In genomic region chr1:174035841-174036240, GRCm38 (mm10) we compare ENCODE assay signal across 36 mouse cellular contexts. TPM values are rescaled to one million over a fixed set of nuclear protein-coding genes. Genes with fewer than 3 reads are reported as not detected.
A peak's percentile ranks its signal among the peaks of the same experiment; 100 is the strongest.
DNase-seq lines count a peak whose midpoint lies in the region; ATAC-seq and TF ChIP-seq lines count a peak whose summit lies in the region.
"Had no signal": no experiment of that assay in that cellular context is flagged by ENCODE, and none has a peak within 500 bp of the region (broad histone marks: within the 10 kb centered on the region; RNA-seq: fewer than 3 reads in every experiment).

No protein-coding gene starts in this region.

- 65% methylated on average over 4 of the region's 4 CpGs for WGBS in hindbrain, embryonic 16.5 days
- 71% methylated on average over 4 of the region's 4 CpGs for WGBS in hindbrain, embryonic 12.5 days
- WGBS in midbrain, postnatal 0 days, result 71% methylated on average over 4 of the region's 4 CpGs
- 71% methylated on average over 4 of the region's 4 CpGs for WGBS in midbrain, embryonic 15.5 days
- 66% methylated on average over 4 of the region's 4 CpGs for WGBS in intestine, postnatal 0 days

- no peak overlapping the region for H3K4me2 ChIP-seq in hindbrain, embryonic 16.5 days (ENCODE audit: low read length)
- H3K4me2 ChIP-seq in hindbrain, embryonic 12.5 days (replicated peaks), result no peak overlapping the region
- no peak overlapping the region for H3K4me2 ChIP-seq in midbrain, postnatal 0 days (ENCODE audit: low read depth, low read length, poor library complexity, severe bottlenecking)
- H3K4me2 ChIP-seq in midbrain, embryonic 15.5 days, result no peak overlapping the region
- no peak overlapping the region for H3K4me2 ChIP-seq in intestine, postnatal 0 days (replicated peaks; ENCODE audit: low read depth)
- H3K4me2 ChIP-seq: embryonic facial prominence, embryonic 13.5 days; heart, embryonic 11.5 days had no signal

- no peaks in the 10 kb centered on the region for H3K4me1 ChIP-seq in hindbrain, embryonic 16.5 days (ENCODE audit: control insufficient read depth, insufficient read depth, low read depth, low read length)
- H3K4me1 ChIP-seq in hindbrain, embryonic 12.5 days, result no peaks in the 10 kb centered on the region
- H3K4me1 ChIP-seq in midbrain, postnatal 0 days (ENCODE audit: insufficient read depth, low read length), result no peaks in the 10 kb centered on the region
- no peaks in the 10 kb centered on the region for H3K4me1 ChIP-seq in midbrain, embryonic 15.5 days
- H3K4me1 ChIP-seq in intestine, postnatal 0 days (replicated peaks; ENCODE audit: control insufficient read depth, insufficient read depth, low read length), result no peaks in the 10 kb centered on the region
- H3K4me1 ChIP-seq: embryonic facial prominence, embryonic 13.5 days; forebrain, embryonic 10.5 days had no signal

- peak; percentile 17; the same call in 1 of the 2 replicates for ATAC-seq in hindbrain, embryonic 16.5 days
- ATAC-seq in hindbrain, embryonic 12.5 days (ENCODE audit: low FRiP score), result no peak
- no peak for ATAC-seq in midbrain, postnatal 0 days (ENCODE audit: low FRiP score)
- ATAC-seq in midbrain, embryonic 15.5 days (replicated peaks), result no peak
- ATAC-seq in intestine, postnatal 0 days, result no peak
- ATAC-seq: CD4-positive, CD25-positive, alpha-beta regulatory T cell, adult 4 months; forebrain, embryonic 14.5 days; forebrain, postnatal 0 days; Patski had no signal

- peak; percentile 21 for DNase-seq in midbrain, postnatal 0 days (ENCODE audit: low spot score)
- peak; percentile 1 for DNase-seq in brain, embryonic 14.5 days (ENCODE audit: low read depth)
- DNase-seq in spleen, postnatal 10 days (ENCODE audit: low spot score in 2 of 2), result no peak
- DNase-seq: adrenal gland, postnatal 10 days; adrenal gland, postnatal 36 days; cerebellum, adult 11 months; cerebellum, adult 2 months; cerebellum, adult 9-11 months; cerebellum, postnatal 25 days; forebrain, postnatal 0 days; gastrocnemius, adult 2 months; gastrocnemius, postnatal 14 days; heart, adult 11 months; kidney, adult 11 months had no signal

- H3K36me3 ChIP-seq in hindbrain, embryonic 16.5 days (ENCODE audit: control insufficient read depth, insufficient read depth, low read length), result no peaks in the 10 kb centered on the region
- H3K36me3 ChIP-seq in hindbrain, embryonic 12.5 days, result no peaks in the 10 kb centered on the region
- no peaks in the 10 kb centered on the region for H3K36me3 ChIP-seq in midbrain, postnatal 0 days (ENCODE audit: insufficient read depth, low read length)
- no peaks in the 10 kb centered on the region for H3K36me3 ChIP-seq in midbrain, embryonic 15.5 days (replicated peaks)
- H3K36me3 ChIP-seq in intestine, postnatal 0 days (ENCODE audit: control insufficient read depth, insufficient read depth), result no peaks in the 10 kb centered on the region
- H3K36me3 ChIP-seq: embryonic facial prominence, embryonic 13.5 days; forebrain, embryonic 10.5 days had no signal

- no peaks in the 10 kb centered on the region for H3K27me3 ChIP-seq in hindbrain, embryonic 16.5 days (replicated peaks; ENCODE audit: control insufficient read depth, insufficient read depth, low read length)
- H3K27me3 ChIP-seq in hindbrain, embryonic 12.5 days, result no peaks in the 10 kb centered on the region
- no peaks in the 10 kb centered on the region for H3K27me3 ChIP-seq in midbrain, postnatal 0 days (ENCODE audit: insufficient read depth, low read length)
- no peaks in the 10 kb centered on the region for H3K27me3 ChIP-seq in midbrain, embryonic 15.5 days (replicated peaks)
- H3K27me3 ChIP-seq in intestine, postnatal 0 days (replicated peaks; ENCODE audit: control insufficient read depth, insufficient read depth, low read length), result no peaks in the 10 kb centered on the region
- H3K27me3 ChIP-seq: embryonic facial prominence, embryonic 13.5 days; Patski had no signal

- H3K9ac ChIP-seq in hindbrain, embryonic 16.5 days (ENCODE audit: low read depth, low read length), result no peak overlapping the region
- H3K9ac ChIP-seq in hindbrain, embryonic 12.5 days, result no peak overlapping the region
- no peak overlapping the region for H3K9ac ChIP-seq in midbrain, postnatal 0 days (replicated peaks; ENCODE audit: low read length, poor library complexity, severe bottlenecking)
- H3K9ac ChIP-seq in midbrain, embryonic 15.5 days, result no peak overlapping the region
- H3K9ac ChIP-seq in intestine, postnatal 0 days (ENCODE audit: low read depth, low read length), result no peak overlapping the region
- H3K9ac ChIP-seq: embryonic facial prominence, embryonic 13.5 days; forebrain, postnatal 0 days had no signal

- no peak for TF ChIP-seq POLR2A in brain, embryonic 14.5 days (IDR thresholded peaks at IDR 0.05; ENCODE audit: borderline replicate concordance, extremely low read depth, insufficient read depth, insufficient read length, poor library complexity, severe bottlenecking)

- H3K9me3 ChIP-seq in hindbrain, embryonic 16.5 days (ENCODE audit: control insufficient read depth, low read length), result no peaks in the 10 kb centered on the region
- H3K9me3 ChIP-seq in hindbrain, embryonic 12.5 days (replicated peaks), result no peaks in the 10 kb centered on the region
- no peaks in the 10 kb centered on the region for H3K9me3 ChIP-seq in midbrain, postnatal 0 days (ENCODE audit: low read length)
- no peaks in the 10 kb centered on the region for H3K9me3 ChIP-seq in midbrain, embryonic 15.5 days
- no peaks in the 10 kb centered on the region for H3K9me3 ChIP-seq in intestine, postnatal 0 days (ENCODE audit: control insufficient read depth)
- H3K9me3 ChIP-seq: embryonic facial prominence, embryonic 13.5 days; forebrain, embryonic 10.5 days had no signal

- H3K27ac ChIP-seq in hindbrain, embryonic 16.5 days (ENCODE audit: low read depth, low read length), result no peak overlapping the region
- H3K27ac ChIP-seq in hindbrain, embryonic 12.5 days, result no peak overlapping the region
- no peak overlapping the region for H3K27ac ChIP-seq in midbrain, postnatal 0 days (ENCODE audit: low read depth, low read length)
- no peak overlapping the region for H3K27ac ChIP-seq in midbrain, embryonic 15.5 days
- H3K27ac ChIP-seq in intestine, postnatal 0 days (ENCODE audit: low read depth, low read length), result no peak overlapping the region
- H3K27ac ChIP-seq: embryonic facial prominence, embryonic 13.5 days; forebrain, embryonic 10.5 days; gastrocnemius, adult 2 months had no signal

- no peak for TF ChIP-seq CTCF in midbrain, postnatal 0 days (IDR thresholded peaks at IDR 0.05)
- TF ChIP-seq CTCF in brain, embryonic 14.5 days (IDR thresholded peaks at IDR 0.05; ENCODE audit: borderline replicate concordance, extremely low read depth, insufficient read depth, insufficient read length), result no peak
- TF ChIP-seq CTCF in intestine, postnatal 0 days (IDR thresholded peaks at IDR 0.05; ENCODE audit: low read depth), result no peak

- no peak overlapping the region for H3K4me3 ChIP-seq in hindbrain, embryonic 16.5 days (ENCODE audit: low read length)
- no peak overlapping the region for H3K4me3 ChIP-seq in hindbrain, embryonic 12.5 days
- H3K4me3 ChIP-seq in midbrain, postnatal 0 days (ENCODE audit: low read depth, low read length), result no peak overlapping the region
- H3K4me3 ChIP-seq in midbrain, embryonic 15.5 days, result no peak overlapping the region
- no peak overlapping the region for H3K4me3 ChIP-seq in intestine, postnatal 0 days (ENCODE audit: low read depth, low read length)
- H3K4me3 ChIP-seq: embryonic facial prominence, embryonic 13.5 days; forebrain, embryonic 10.5 days; gastrocnemius, adult 2 months had no signal

RNA-seq across cellular contexts. Expression of gene Ifi205, which starts 4.2 kb away (rescaled TPM):
- not detected in 2 replicates for polyA plus RNA-seq in hindbrain, embryonic 16.5 days (2015; fragmentation: Nextera tagmentation; extraction: Ambion mirVana)
- not detected in 2 replicates for polyA plus RNA-seq in hindbrain, embryonic 12.5 days (2016; fragmentation: Nextera tagmentation; extraction: Ambion mirVana)
- total RNA-seq in midbrain, postnatal 0 days (2014; rRNA removed), result 0.11 TPM in 1 of 2 replicates, not detected in the other
- polyA plus RNA-seq in midbrain, postnatal 0 days (2015; fragmentation: Nextera tagmentation; extraction: Ambion mirVana), result not detected in 2 replicates
- polyA plus RNA-seq in midbrain, embryonic 15.5 days (2015; fragmentation: Nextera tagmentation; extraction: Ambion mirVana), result 0.17 and 0.28 TPM in 2 replicates
- not detected in 2 replicates for polyA plus RNA-seq in brain, embryonic 14.5 days (2012; rRNA removed)
- 1.7 and 1.9 TPM in 2 replicates for polyA plus RNA-seq in intestine, postnatal 0 days (2015; fragmentation: Nextera tagmentation; extraction: Ambion mirVana)
- total RNA-seq: forebrain, postnatal 0 days; MEL had no signal
- polyA plus RNA-seq: C2C12; cerebellum, adult 2 months; embryonic facial prominence, embryonic 13.5 days; forebrain, embryonic 10.5 days; forebrain, postnatal 0 days; frontal cortex, adult 2 months had no signal

RNA-seq across cellular contexts. Expression of gene Olfr433, which starts 4.7 kb away (rescaled TPM):
- not detected in 2 replicates for polyA plus RNA-seq in hindbrain, embryonic 16.5 days (2015; fragmentation: Nextera tagmentation; extraction: Ambion mirVana)
- polyA plus RNA-seq in hindbrain, embryonic 12.5 days (2016; fragmentation: Nextera tagmentation; extraction: Ambion mirVana), result not detected in 2 replicates
- total RNA-seq in midbrain, postnatal 0 days (2014; rRNA removed), result not detected in 2 replicates
- not detected in 2 replicates for polyA plus RNA-seq in midbrain, postnatal 0 days (2015; fragmentation: Nextera tagmentation; extraction: Ambion mirVana)
- polyA plus RNA-seq in midbrain, embryonic 15.5 days (2015; fragmentation: Nextera tagmentation; extraction: Ambion mirVana), result not detected in 2 replicates
- 0.04 TPM in 1 of 2 replicates, not detected in the other for polyA plus RNA-seq in brain, embryonic 14.5 days (2012; rRNA removed)
- polyA plus RNA-seq in intestine, postnatal 0 days (2015; fragmentation: Nextera tagmentation; extraction: Ambion mirVana), result not detected in 2 replicates
- total RNA-seq: adrenal gland, adult 18-20 months; adrenal gland, postnatal 10 days; adrenal gland, postnatal 36 days; forebrain, postnatal 0 days; gastrocnemius, adult 2 months; gastrocnemius, postnatal 14 days; gastrocnemius, postnatal 4 days; heart, adult 8-10 months; heart, postnatal 25 days; hematopoietic stem cell, adult 5-6 weeks; MEL had no signal
- polyA plus RNA-seq: C2C12; CD4-positive, CD25-positive, alpha-beta regulatory T cell, adult 4 months; cerebellum, adult 2 months; forebrain, embryonic 10.5 days; forebrain, embryonic 14.5 days; forebrain, postnatal 0 days; frontal cortex, adult 2 months; heart, embryonic 11.5 days; heart, embryonic 14.5 days; heart, postnatal 0 days; Patski had no signal

RNA-seq across cellular contexts. Expression of gene Olfr432, which starts 13.2 kb away (rescaled TPM):
- polyA plus RNA-seq in hindbrain, embryonic 16.5 days (2015; fragmentation: Nextera tagmentation; extraction: Ambion mirVana), result not detected in 2 replicates
- polyA plus RNA-seq in hindbrain, embryonic 12.5 days (2016; fragmentation: Nextera tagmentation; extraction: Ambion mirVana), result not detected in 2 replicates
- total RNA-seq in midbrain, postnatal 0 days (2014; rRNA removed), result not detected in 2 replicates
- not detected in 2 replicates for polyA plus RNA-seq in midbrain, postnatal 0 days (2015; fragmentation: Nextera tagmentation; extraction: Ambion mirVana)
- not detected in 2 replicates for polyA plus RNA-seq in midbrain, embryonic 15.5 days (2015; fragmentation: Nextera tagmentation; extraction: Ambion mirVana)
- polyA plus RNA-seq in brain, embryonic 14.5 days (2012; rRNA removed), result not detected in 2 replicates
- polyA plus RNA-seq in intestine, postnatal 0 days (2015; fragmentation: Nextera tagmentation; extraction: Ambion mirVana), result not detected in 2 replicates
- total RNA-seq: adrenal gland, adult 18-20 months; adrenal gland, postnatal 10 days; adrenal gland, postnatal 36 days; common myeloid progenitor, adult 5-6 weeks; forebrain, postnatal 0 days; gastrocnemius, adult 2 months; gastrocnemius, postnatal 14 days; gastrocnemius, postnatal 4 days; heart, adult 8-10 months; heart, postnatal 25 days; hematopoietic stem cell, adult 5-6 weeks; MEL had no signal
- polyA plus RNA-seq: C2C12; CD4-positive, CD25-positive, alpha-beta regulatory T cell, adult 4 months; cerebellum, adult 2 months; embryonic facial prominence, embryonic 13.5 days; forebrain, embryonic 10.5 days; forebrain, embryonic 14.5 days; forebrain, postnatal 0 days; frontal cortex, adult 2 months; heart, embryonic 11.5 days; heart, embryonic 14.5 days; heart, postnatal 0 days; intestine, embryonic 14.5 days; Patski had no signal

RNA-seq across cellular contexts. Expression of gene Olfr430, which starts 30.6 kb away (rescaled TPM):
- not detected in 2 replicates for polyA plus RNA-seq in hindbrain, embryonic 16.5 days (2015; fragmentation: Nextera tagmentation; extraction: Ambion mirVana)
- not detected in 2 replicates for polyA plus RNA-seq in hindbrain, embryonic 12.5 days (2016; fragmentation: Nextera tagmentation; extraction: Ambion mirVana)
- total RNA-seq in midbrain, postnatal 0 days (2014; rRNA removed), result not detected in 2 replicates
- polyA plus RNA-seq in midbrain, postnatal 0 days (2015; fragmentation: Nextera tagmentation; extraction: Ambion mirVana), result not detected in 2 replicates
- polyA plus RNA-seq in midbrain, embryonic 15.5 days (2015; fragmentation: Nextera tagmentation; extraction: Ambion mirVana), result not detected in 2 replicates
- not detected in 2 replicates for polyA plus RNA-seq in brain, embryonic 14.5 days (2012; rRNA removed)
- not detected in 2 replicates for polyA plus RNA-seq in intestine, postnatal 0 days (2015; fragmentation: Nextera tagmentation; extraction: Ambion mirVana)
- total RNA-seq: adrenal gland, adult 18-20 months; adrenal gland, postnatal 10 days; adrenal gland, postnatal 36 days; common myeloid progenitor, adult 5-6 weeks; forebrain, postnatal 0 days; gastrocnemius, adult 2 months; gastrocnemius, postnatal 14 days; gastrocnemius, postnatal 4 days; heart, adult 8-10 months; heart, postnatal 25 days; hematopoietic stem cell, adult 5-6 weeks; MEL had no signal
- polyA plus RNA-seq: C2C12; CD4-positive, CD25-positive, alpha-beta regulatory T cell, adult 4 months; cerebellum, adult 2 months; forebrain, embryonic 10.5 days; forebrain, embryonic 14.5 days; forebrain, postnatal 0 days; frontal cortex, adult 2 months; heart, embryonic 11.5 days; heart, embryonic 14.5 days; heart, postnatal 0 days; intestine, embryonic 14.5 days; Patski had no signal

RNA-seq across cellular contexts. Expression of gene Olfr429, which starts 48.3 kb away (rescaled TPM):
- polyA plus RNA-seq in hindbrain, embryonic 16.5 days (2015; fragmentation: Nextera tagmentation; extraction: Ambion mirVana), result not detected in 2 replicates
- polyA plus RNA-seq in hindbrain, embryonic 12.5 days (2016; fragmentation: Nextera tagmentation; extraction: Ambion mirVana), result not detected in 2 replicates
- not detected in 2 replicates for total RNA-seq in midbrain, postnatal 0 days (2014; rRNA removed)
- 0.10 TPM in 1 of 2 replicates, not detected in the other for polyA plus RNA-seq in midbrain, postnatal 0 days (2015; fragmentation: Nextera tagmentation; extraction: Ambion mirVana)
- polyA plus RNA-seq in midbrain, embryonic 15.5 days (2015; fragmentation: Nextera tagmentation; extraction: Ambion mirVana), result not detected in 2 replicates
- not detected in 2 replicates for polyA plus RNA-seq in brain, embryonic 14.5 days (2012; rRNA removed)
- polyA plus RNA-seq in intestine, postnatal 0 days (2015; fragmentation: Nextera tagmentation; extraction: Ambion mirVana), result not detected in 2 replicates
- total RNA-seq: adrenal gland, adult 18-20 months; adrenal gland, postnatal 10 days; adrenal gland, postnatal 36 days; common myeloid progenitor, adult 5-6 weeks; forebrain, postnatal 0 days; gastrocnemius, adult 2 months; gastrocnemius, postnatal 14 days; gastrocnemius, postnatal 4 days; heart, adult 8-10 months; heart, postnatal 25 days; hematopoietic stem cell, adult 5-6 weeks; MEL had no signal
- polyA plus RNA-seq: C2C12; CD4-positive, CD25-positive, alpha-beta regulatory T cell, adult 4 months; cerebellum, adult 2 months; forebrain, embryonic 10.5 days; forebrain, embryonic 14.5 days; forebrain, postnatal 0 days; frontal cortex, adult 2 months; heart, embryonic 11.5 days; heart, embryonic 14.5 days; heart, postnatal 0 days; intestine, embryonic 14.5 days; Patski had no signal

Comparison
In these comparisons a context has a peak if more than half of its experiments do, and no peak if none do; other contexts are left out.
1. DNase-seq: peak in midbrain, postnatal 0 days (single experiment) and brain, embryonic 14.5 days (single experiment); none in spleen, postnatal 10 days (0 of 2).